In the genomic region with DNA sequence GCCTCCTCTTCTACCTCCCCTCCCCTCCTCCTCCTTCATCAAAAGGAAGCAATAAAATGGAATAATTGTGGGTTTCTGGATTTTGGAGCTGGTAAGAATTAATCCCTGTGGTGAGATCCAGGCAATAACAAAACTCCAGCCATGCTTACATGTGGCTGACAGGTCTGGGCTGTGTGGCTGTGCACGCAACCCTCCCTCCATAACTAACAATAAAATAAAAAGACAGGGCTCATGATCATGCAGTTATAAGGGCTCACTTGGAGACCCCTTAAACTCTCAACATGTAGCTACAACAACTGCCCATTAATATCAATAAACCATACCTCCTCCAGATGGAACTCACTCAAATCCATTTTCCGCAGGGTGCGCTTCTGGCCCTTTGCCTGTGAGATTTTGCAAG, we compare ENCODE assay signal across 24 mouse cellular contexts. TPM values are rescaled to one million over a fixed set of nuclear protein-coding genes. Genes with fewer than 3 reads are reported as not detected.
DNase-seq lines count a peak whose midpoint lies in the region; ATAC-seq lines count a peak whose summit lies in the region.
"Had no signal": no experiment of that assay in that cellular context is flagged by ENCODE, and none has a peak within 500 bp of the region (broad histone marks: within the 10 kb centered on the region; RNA-seq: fewer than 3 reads in every experiment).

No protein-coding gene starts in this region.

- intact Hi-C loops in heart, postnatal 10 days (cut with DNase I) = no loop called here

- 44% methylated on average over 3 of the region's 3 CpGs for WGBS in limb, embryonic 13.5 days

- H3K27ac ChIP-seq in limb, embryonic 13.5 days = no peak overlapping the region
- H3K27ac ChIP-seq: embryonic facial prominence, embryonic 10.5 days; embryonic facial prominence, embryonic 12.5 days; forebrain, embryonic 13.5 days; forebrain, embryonic 15.5 days had no signal

- peaks cover 27% of the 10 kb centered on the region for H3K4me1 ChIP-seq in limb, embryonic 13.5 days
- H3K4me1 ChIP-seq: forebrain, embryonic 13.5 days; forebrain, embryonic 15.5 days had no signal

- H3K36me3 ChIP-seq in limb, embryonic 13.5 days = no peaks in the 10 kb centered on the region
- H3K36me3 ChIP-seq: embryonic facial prominence, embryonic 10.5 days; embryonic facial prominence, embryonic 12.5 days; forebrain, embryonic 15.5 days; G1E had no signal

- no peak overlapping the region for H3K4me3 ChIP-seq in limb, embryonic 13.5 days
- H3K4me3 ChIP-seq: embryonic facial prominence, embryonic 10.5 days; embryonic facial prominence, embryonic 12.5 days; forebrain, embryonic 13.5 days; forebrain, embryonic 15.5 days had no signal

- DNase-seq in heart, adult 11 months = peak; percentile 4
- DNase-seq in heart, postnatal 10 days = no peak
- no peak for DNase-seq in spleen, adult 12 weeks (ENCODE audit: low spot score)
- no peak for DNase-seq in kidney, adult 8-10 months
- DNase-seq: adrenal gland, adult 8-10 months; adrenal gland, postnatal 14 days; adrenal gland, postnatal 36 days; B cell, adult 2 months; cerebellum, adult 11-12 months; cerebellum, adult 2 months; cerebellum, adult 9-10 months; cerebellum, postnatal 25 days had no signal

- H3K27me3 ChIP-seq in limb, embryonic 13.5 days = peaks cover 29% of the 10 kb centered on the region
- H3K27me3 ChIP-seq: CH12.LX; forebrain, embryonic 15.5 days had no signal

- H3K9me3 ChIP-seq in limb, embryonic 13.5 days = no peaks in the 10 kb centered on the region
- H3K9me3 ChIP-seq: embryonic facial prominence, embryonic 10.5 days; embryonic facial prominence, embryonic 12.5 days; forebrain, embryonic 13.5 days; forebrain, embryonic 15.5 days; G1E had no signal

- H3K4me2 ChIP-seq in limb, embryonic 13.5 days (replicated peaks) = no peak overlapping the region
- H3K4me2 ChIP-seq: embryonic facial prominence, embryonic 12.5 days; forebrain, embryonic 13.5 days; forebrain, embryonic 15.5 days had no signal

- no peak overlapping the region for H3K9ac ChIP-seq in limb, embryonic 13.5 days
- H3K9ac ChIP-seq: embryonic facial prominence, embryonic 12.5 days; forebrain, embryonic 13.5 days; forebrain, embryonic 15.5 days had no signal

- peak; percentile 76 for ATAC-seq in limb, embryonic 13.5 days (ENCODE audit: low FRiP score, low read depth)
- ATAC-seq: activated CD4-positive, CD25-positive, alpha-beta regulatory T cell, adult 4 months; CD4-positive, CD25-positive, alpha-beta regulatory T cell, adult 4 months; forebrain, embryonic 13.5 days; forebrain, embryonic 15.5 days; Patski had no signal

RNA-seq across cellular contexts. Expression of a gene that starts 4.4 kb away (rescaled TPM):
- 1 to 10 TPM; 1.5 TPM for total RNA-seq in heart, postnatal 10 days (2021)
- 3.0 TPM in 2 replicates for polyA plus RNA-seq in limb, embryonic 13.5 days (2015; fragmentation: Nextera tagmentation; extraction: Ambion mirVana)
- total RNA-seq: G1E had no signal
- polyA plus RNA-seq: activated CD4-positive, CD25-positive, alpha-beta regulatory T cell, adult 4 months; CD4-positive, CD25-positive, alpha-beta regulatory T cell, adult 4 months; G1E; Patski had no signal

RNA-seq across cellular contexts. Expression of a gene that starts 11.8 kb away (rescaled TPM):
- not detected for total RNA-seq in heart, postnatal 10 days (2021)
- polyA plus RNA-seq in limb, embryonic 13.5 days (2015; fragmentation: Nextera tagmentation; extraction: Ambion mirVana) = not detected in 2 replicates
- total RNA-seq: adrenal gland, postnatal 14 days; adrenal gland, postnatal 36 days; CH12.LX; G1E had no signal
- polyA plus RNA-seq: cerebellum, adult 2 months; embryonic facial prominence, embryonic 10.5 days; embryonic facial prominence, embryonic 12.5 days; embryonic facial prominence, embryonic 14.5 days; forebrain, embryonic 11.5 days; forebrain, embryonic 13.5 days; G1E; Patski had no signal
